Mouse (Mus musculus) bone marrow macrophage, adult 2 months (primary cell): ENCODE measurements around the gene Paics. TPM values are rescaled to one million over a fixed set of nuclear protein-coding genes. Genes with fewer than 3 reads are reported as not detected.
"Not testable (repeated sequence)": the region's sequence is repeated elsewhere in the genome, so short reads cannot be mapped to it uniquely, and the experiment has no call there.

Experiments
- H3K27ac ChIP-seq: 2 replicates; pipeline ENCODE4 v1.5.1; 2012; ENCODE audit warnings: low read depth, low read length; ENCODE audit not compliant: insufficient read depth
- H3K4me1 ChIP-seq: 2 replicates; pipeline ENCODE4 v1.6.1; 2012; ENCODE audit warnings: low read length; ENCODE audit not compliant: control insufficient read depth, insufficient read depth
- H3K4me3 ChIP-seq: 2 replicates; pipeline ENCODE4 v1.5.1; 2012; ENCODE audit warnings: mild to moderate bottlenecking, low read length, moderate library complexity; ENCODE audit not compliant: insufficient read depth
- CTCF ChIP-seq: IDR thresholded peaks from 2 replicates; pipeline ENCODE4 v1.5.1; 2012; ENCODE audit warnings: low read depth, mild to moderate bottlenecking, low read length, moderate library complexity
- POLR2A ChIP-seq: IDR thresholded peaks from 2 replicates; pipeline ENCODE4 v1.6.1; 2012; ENCODE audit warnings: mild to moderate bottlenecking, low read depth, low read length, borderline replicate concordance
- polyA plus RNA-seq: library from polyadenylated mRNA; stranded (reverse); fragments of >200 nt; gene quantifications from 2 replicates; pipeline ENCODE4 v1.2.4, GENCODE M21; 2012; ENCODE audit not compliant: missing spikeins, insufficient read depth, insufficient read length

Paics gene
- polyA plus RNA-seq, 1 experiment, result 118 TPM

DNA sequence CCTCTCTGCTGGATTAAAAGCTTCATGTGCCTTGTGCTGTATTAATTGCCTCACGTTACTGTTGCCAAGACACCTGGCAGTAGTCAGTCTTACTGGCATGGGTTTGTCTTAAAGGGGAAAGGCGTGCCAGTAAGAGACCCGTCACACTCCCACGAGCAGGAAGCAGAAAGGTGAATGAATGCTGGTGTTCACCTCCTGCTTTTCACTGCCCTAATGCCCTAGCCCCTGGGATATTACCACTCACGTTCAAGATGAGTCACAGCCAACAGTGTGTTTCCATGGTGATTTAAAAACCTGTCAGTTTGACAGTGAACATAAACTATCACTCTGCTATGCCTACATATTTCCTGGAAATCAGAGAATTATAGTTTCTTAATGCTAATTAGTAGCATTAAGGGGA is 18.1 kb downstream of the Paics start:
- no peak overlapping the region for H3K4me3 ChIP-seq
- TF ChIP-seq POLR2A (no peak), CTCF (no peak)
- H3K4me1 ChIP-seq, result peaks cover 3% of the 10 kb centered on the region
- no peak overlapping the region for H3K27ac ChIP-seq

DNA sequence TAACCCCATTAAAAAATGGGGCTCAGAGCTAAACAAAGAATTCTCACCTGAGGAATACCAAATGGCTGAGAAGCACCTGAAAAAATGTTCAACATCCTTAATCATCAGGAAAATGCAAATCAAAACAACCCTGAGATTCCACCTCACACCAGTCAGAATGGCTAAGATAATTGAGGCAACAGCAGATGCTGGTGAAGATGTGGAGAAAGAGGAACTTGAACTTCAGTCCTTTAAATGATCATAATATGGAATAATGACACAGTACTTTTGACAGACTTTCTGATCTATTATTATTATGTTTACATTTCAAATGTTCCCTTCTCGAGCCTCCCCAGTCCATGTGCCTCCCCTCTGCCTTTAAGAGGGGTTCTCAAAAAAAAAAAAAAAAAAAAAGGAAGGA is 20.0 kb downstream of the Paics start:
- not testable (repeated sequence) for H3K4me3 ChIP-seq, H3K4me1 ChIP-seq, H3K27ac ChIP-seq

DNA sequence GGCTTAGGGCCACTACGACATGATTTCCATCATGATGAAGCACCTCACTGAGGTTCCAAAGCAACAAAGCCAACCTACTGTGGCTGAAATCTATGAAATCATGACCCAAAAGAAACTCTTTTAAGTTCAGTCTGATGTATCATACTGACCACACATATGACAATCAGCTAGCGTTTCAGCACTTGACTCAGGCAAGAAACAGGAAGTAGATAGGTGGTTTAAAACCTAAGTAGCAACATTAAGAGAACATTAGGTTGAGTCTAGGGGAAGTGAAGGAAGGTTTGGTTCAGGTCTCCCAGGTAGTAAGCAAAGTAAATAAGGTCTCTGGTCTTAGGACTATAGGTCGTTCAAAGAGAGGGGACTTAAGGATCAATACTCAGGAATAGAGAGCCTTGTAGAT is 22.4 kb downstream of the Paics start:
- Histone ChIP-seq H3K4me3 (peak overlapping the region; percentile 86), H3K4me1 (peaks cover 5% of the 10 kb centered on the region), H3K27ac (no peak overlapping the region)
- no peak for TF ChIP-seq CTCF
- TF ChIP-seq POLR2A, result no peak

DNA sequence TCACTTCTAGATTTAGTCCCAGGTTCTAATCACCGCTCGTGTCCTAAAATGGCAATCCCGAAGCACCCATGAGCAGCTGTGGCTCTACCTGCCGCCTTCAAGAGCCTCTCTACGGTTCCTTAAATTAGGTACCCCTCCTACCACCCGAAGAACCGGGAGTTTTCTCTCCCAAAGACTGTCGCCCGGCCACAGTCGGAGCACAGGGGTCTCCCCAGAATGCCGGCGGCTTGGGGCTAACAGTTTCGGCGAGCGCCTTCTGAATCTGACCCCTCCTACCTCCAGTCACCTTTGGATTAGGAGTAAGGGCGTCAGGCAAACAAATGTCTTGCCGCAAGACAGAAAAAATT is 23.1 kb downstream of the Paics start:
- peak overlapping the region; percentile 86 for H3K4me3 ChIP-seq
- H3K27ac ChIP-seq, result no peak overlapping the region
- peaks cover 5% of the 10 kb centered on the region for H3K4me1 ChIP-seq
- TF ChIP-seq POLR2A (no peak), CTCF (0 out of 2 replicates have a peak, but pooled peaks have one; percentile 12)

DNA sequence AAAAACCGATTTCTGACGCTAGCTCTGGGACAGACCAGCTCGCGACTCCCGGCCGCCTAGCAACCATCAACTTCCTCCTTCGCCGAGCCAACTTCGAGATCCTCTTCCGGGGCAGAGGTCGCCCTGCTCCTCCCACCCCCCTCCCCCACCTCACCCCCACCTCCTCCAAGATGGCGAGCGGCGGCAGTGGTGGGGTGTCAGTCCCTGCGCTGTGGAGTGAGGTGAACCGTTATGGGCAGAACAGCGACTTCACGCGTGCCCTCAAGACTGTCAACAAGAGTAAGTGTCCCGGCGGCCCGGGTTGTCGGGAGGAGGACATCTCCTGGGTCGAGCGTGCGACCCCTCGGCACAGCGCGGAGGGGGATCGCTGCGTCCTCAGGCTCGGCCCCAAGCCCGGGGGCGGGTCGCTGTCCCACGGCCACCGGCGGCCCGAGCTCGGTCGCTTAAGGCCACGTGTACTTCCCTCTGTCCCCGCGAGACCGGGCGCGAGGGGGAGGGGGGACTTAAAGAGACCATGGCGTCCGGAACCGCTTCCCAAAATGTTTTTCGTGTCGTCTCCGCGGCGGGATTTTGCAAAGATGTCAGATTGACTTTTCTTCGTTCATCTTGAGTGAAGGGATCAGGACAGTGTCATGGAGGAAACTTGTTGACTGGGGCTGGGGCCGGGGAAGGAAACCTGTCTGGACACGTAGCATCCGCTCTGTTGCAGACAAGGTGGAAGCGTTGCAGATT is 23.6 kb downstream of the Paics start, which contains the start of gene Srp72:
TSS of gene Srp72 (plus strand) at position 130 of the 732 bp plus-strand sequence.
- peak within 1 kb of the TSS; percentile 86 for H3K4me3 ChIP-seq
- peaks cover 5% of the 10 kb centered on the region for H3K4me1 ChIP-seq
- TF ChIP-seq CTCF, result no peak
- TF ChIP-seq POLR2A, result no peak
- peak within 1 kb of the TSS; percentile 91 for H3K27ac ChIP-seq

DNA sequence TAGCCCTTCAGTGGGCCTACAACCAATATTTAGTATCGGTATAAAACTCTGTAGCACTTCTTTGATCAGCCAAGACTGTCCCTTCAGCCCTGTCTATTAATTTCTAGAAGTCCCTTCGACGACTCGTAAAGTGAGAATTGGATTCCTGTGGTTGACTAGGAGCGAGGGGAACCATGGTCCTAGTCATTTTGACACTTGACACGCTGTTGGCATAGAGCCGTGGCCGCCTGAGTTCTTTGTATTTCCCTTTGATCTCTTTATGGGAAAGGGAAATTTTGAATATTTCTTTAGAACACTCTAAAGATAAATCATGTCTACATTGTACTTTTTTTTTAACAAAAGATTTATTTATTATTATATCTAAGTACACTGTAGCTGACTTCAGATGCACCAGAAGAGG is 24.6 kb downstream of the Paics start:
- Histone ChIP-seq H3K4me1 (peaks cover 5% of the 10 kb centered on the region), H3K27ac (no peak overlapping the region), H3K4me3 (peak overlapping the region; percentile 86)
- TF ChIP-seq CTCF (no peak), POLR2A (no peak)

DNA sequence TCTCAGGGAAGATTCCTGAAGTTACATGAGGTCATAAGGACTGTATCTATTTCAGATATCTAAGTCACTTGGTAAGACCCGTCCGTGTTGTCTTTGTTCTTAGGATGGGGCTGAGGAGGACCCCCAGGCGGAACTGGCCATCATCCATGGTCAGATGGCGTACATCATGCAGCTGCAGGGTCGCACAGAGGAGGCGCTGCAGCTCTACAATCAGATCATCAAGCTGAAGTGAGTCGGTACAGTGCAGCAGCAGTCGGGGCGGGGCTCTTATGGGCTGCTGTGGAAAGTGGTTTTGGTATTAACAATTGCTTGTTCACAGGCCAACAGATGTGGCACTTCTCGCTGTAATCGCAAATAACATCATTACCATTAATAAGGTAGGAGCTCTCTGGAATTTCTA is 32.9 kb downstream of the Paics start:
- Histone ChIP-seq H3K27ac (no peak overlapping the region), H3K4me3 (no peak overlapping the region), H3K4me1 (no peaks in the 10 kb centered on the region)
- TF ChIP-seq CTCF (no peak), POLR2A (no peak)

DNA sequence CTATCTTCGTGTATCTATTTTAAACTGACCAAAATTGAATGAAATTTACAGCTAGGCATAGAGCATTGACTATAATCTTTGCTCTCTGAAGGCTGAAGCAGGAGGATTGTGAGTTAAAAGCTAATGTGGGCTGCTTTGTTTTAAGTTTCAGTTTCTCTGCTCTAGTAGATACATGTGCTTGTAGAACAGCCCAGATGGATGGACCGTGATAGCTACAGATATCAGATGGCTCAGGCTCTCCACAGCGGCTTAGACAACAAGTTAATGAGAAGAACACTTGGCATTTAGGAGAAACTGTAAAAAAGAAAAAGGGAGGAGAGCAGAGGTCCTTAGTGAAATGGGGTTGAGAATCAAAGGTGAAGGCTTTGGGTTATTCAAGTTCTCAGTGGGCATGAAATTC is 39.7 kb downstream of the Paics start:
- H3K4me1 ChIP-seq, result no peaks in the 10 kb centered on the region
- no peak overlapping the region for H3K4me3 ChIP-seq
- TF ChIP-seq POLR2A, result no peak
- TF ChIP-seq CTCF, result no peak
- no peak overlapping the region for H3K27ac ChIP-seq

DNA sequence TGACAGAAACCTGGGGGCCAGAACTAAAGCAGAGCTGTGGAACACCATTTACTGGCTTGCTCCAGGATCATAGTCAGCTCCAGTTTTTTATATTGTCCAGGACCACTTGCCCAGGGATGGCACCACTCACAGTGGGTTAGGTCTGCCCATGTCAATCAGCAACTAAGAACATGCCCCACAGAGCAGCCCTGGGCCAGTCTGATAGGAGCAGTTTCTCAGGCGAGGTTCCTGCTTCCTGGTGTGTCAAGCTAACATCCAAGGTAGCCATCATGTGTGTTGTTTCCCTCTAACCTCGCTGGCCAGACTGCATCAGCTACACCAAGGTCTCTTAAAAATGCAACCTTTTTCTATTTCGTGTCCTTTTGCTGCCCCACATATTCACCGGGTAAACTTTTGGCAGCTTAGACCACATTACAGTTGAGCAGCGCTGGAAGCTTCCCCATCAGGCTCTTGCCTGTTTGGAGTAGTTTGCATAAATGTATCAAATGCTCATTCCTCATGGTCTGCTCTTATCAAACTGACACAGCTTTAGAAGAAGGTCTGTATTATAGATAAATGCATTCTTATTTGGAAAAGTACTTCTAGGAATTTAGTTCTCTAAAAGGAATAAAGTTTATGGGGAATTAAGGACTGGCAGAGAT is 42.2 kb downstream of the Paics start:
- no peak overlapping the region for H3K27ac ChIP-seq
- no peak for TF ChIP-seq POLR2A
- no peak for TF ChIP-seq CTCF
- no peaks in the 10 kb centered on the region for H3K4me1 ChIP-seq
- no peak overlapping the region for H3K4me3 ChIP-seq

DNA sequence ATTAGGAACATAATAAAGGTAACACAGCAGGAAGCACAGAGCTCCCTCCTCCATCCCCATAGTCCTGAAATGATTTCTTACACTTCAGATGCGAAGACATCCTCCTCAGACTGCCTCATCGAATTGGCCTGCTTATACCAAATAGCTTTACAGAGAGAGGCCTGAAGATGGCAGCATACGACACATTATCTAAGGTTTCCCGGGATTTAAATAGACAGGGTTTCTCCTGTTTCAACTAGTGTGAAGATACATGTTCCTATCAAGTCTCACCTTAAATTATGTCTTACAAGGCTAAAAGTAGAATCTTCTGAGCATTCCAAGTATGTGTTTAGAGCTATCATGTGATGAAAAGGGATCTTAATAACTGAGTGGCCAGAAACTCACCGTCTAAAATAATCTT is 47.3 kb downstream of the Paics start:
- TF ChIP-seq POLR2A (no peak), CTCF (no peak)
- H3K27ac ChIP-seq, result no peak overlapping the region
- H3K4me1 ChIP-seq, result no peaks in the 10 kb centered on the region
- no peak overlapping the region for H3K4me3 ChIP-seq
